Mouse (Mus musculus): ENCODE measurements around the gene Prl8a9.

DNA sequence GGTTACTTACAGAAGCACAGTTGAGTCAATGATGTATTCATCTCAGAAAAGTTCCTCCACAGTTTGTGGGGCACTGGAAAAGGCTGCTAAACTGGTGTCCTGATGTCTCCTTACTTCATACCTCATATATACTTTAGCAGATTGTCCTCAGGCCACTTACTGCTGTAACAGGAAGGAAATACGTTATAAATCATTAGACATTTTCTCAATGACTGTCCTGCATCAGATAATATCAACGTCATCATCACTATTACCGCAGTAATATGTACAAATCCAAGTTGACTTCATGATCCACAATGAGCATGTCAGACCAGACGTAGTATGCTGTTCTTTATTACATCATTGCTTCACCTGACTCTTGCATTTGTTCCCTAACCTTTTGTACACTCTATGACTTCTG, 46.1 kb upstream of the Prl8a9 start, which contains the start of gene Prl7b1:
- no peak for TF ChIP-seq CTCF (IDR thresholded peaks at IDR 0.05; ENCODE audit: borderline replicate concordance, control insufficient read depth, extremely low read depth, insufficient read depth, low read length, poor library complexity)
- no peak for TF ChIP-seq POLR2A (IDR thresholded peaks at IDR 0.05; ENCODE audit: control insufficient read depth, extremely low read depth, insufficient read depth, low read length, poor library complexity)
